Mouse (Mus musculus): ENCODE measurements around the gene Tm4sf20. TPM values are rescaled to one million over a fixed set of nuclear protein-coding genes. Genes with fewer than 3 reads are reported as not detected.

Tm4sf20 gene
- not detected in 2 replicates for polyA plus RNA-seq (2012)

DNA sequence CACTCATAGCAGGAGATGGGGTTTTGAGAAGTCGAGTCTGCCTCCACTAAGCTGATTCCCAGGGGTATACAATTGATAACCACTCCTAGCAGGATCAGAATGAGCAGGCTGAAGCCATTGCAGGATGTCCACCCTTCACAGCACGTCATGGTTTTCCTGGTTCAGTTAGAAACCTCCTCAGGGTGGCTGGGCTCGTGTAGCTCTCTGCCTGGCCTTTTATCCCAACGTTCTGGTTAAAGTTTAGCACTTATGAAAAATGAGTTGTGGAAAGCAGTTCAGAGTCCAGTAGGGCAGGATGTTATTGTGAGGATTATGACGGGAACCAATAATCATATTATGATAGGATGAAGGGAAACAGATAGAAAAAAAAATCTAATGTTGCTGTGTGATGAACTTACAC is at the start of gene Tm4sf20:
TSS of gene Tm4sf20 (minus strand) at position 193 of the 400 bp plus-strand sequence.
- no peak for TF ChIP-seq GATA1 (IDR thresholded peaks at IDR 0.05; ENCODE audit: low read length)

DNA sequence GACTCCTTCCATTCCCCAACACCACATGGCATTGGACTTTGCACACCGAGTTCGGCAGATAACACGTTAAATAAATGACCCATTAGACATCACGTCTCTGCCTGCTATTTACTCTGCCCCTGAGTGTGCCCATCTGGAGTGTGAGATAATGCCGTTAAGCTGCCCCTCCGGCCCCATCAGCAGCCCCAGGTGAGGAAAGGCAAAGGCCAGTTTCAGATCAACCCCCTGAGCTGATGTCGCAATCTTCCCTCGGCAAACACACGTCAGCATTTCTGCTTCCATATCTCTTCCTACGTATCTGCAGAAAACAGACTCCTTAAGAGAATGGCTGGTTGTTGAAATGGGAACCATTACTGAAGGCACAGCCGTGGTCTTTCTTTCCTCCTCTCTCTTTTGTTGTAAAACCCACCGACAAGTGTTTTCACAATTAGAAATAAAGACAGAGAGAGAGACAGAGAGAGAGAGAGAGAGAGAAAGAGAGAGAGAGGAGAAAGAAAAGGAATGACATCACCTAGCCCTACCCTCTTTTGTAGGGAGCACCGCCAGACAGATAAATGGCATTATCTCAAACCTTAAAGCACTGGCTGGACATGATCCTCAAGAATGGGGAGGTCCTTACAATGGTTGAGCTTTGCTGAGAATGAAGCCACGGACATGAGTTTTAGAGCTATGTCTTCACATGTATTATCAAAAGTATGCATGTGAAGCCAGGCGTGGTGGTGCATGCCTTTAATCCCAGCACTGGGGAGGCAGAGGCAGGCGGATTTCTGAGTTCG is 47.9 kb upstream of the Tm4sf20 start:
- peak; percentile 89 for TF ChIP-seq GATA1 (IDR thresholded peaks at IDR 0.05; ENCODE audit: low read length)

DNA sequence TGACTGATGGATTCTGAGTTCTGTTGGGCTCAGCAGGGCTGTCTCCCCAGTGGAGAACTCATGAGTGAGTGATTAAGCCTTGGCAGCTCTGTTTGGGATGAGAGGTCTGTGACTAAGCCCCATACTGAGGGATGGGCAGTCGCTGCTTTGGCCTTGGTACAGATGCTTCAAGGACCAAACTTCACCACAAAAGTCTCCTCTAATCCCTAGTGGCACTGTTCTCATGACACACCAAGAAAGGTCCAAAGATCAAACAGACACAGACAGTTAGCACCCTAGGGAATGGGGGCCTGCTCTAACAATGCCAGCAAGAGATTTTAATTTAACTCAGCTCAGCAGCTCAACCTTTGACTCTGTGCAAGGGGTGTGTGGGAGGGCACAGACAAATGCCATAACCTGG is 43.5 kb upstream of the Tm4sf20 start:
- no peak for TF ChIP-seq GATA1 (IDR thresholded peaks at IDR 0.05; ENCODE audit: low read length)

DNA sequence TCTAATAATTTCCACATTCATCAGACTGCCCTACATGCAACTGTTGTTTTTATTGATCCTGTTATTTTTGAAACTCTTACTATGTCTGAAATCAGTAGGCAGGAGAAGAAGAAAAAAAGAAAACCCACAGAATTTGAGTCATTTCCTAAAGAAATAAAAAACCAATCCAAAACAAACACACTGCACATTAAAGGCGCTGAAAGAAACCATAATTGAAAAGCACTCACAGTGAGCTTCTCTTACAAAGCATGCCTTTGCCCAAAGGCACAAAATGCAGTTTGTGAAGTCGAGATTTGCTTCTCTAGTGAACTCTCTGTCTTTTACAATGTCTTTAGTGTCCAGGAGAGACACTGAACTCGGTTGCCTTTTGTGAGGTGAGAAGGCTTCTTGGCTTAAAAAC is 40.3 kb upstream of the Tm4sf20 start:
- TF ChIP-seq GATA1 (IDR thresholded peaks at IDR 0.05; ENCODE audit: low read length), result no peak

- no peak for TF ChIP-seq GATA1 (IDR thresholded peaks at IDR 0.05; ENCODE audit: low read length)
These were observed 38.9 kb upstream of the Tm4sf20 start for GRCm38 (mm10) chr1:82807206-82807605.

- no peak for TF ChIP-seq GATA1 (IDR thresholded peaks at IDR 0.05; ENCODE audit: low read length)
These were observed 38.1 kb upstream of the Tm4sf20 start for GRCm38 (mm10) chr1:82806391-82806790.

DNA sequence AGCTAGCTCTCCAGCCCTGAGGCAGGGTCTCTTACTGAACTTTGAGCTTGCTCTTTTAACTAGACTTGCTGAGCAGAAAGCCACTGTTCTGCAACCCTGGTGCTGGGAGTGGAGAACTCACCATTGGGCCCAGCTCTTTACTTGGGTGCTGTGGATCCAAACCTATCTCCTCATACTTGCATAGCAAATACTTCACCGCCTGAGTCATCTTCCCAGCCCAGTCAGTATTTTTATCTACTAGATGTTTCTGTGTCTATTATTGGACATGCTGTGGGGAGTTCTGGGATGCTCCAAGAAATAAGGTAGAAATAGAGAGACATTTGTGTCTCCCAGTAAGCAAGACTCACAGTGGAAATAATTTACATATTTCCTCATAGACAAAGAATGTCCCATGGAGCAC is 35.8 kb upstream of the Tm4sf20 start:
- TF ChIP-seq GATA1 (IDR thresholded peaks at IDR 0.05; ENCODE audit: low read length), result no peak

GRCm38 (mm10) chr1:82803608-82804007 is 35.3 kb upstream of the Tm4sf20 start:
- TF ChIP-seq GATA1 (IDR thresholded peaks at IDR 0.05; ENCODE audit: low read length), result no peak

- no peak for TF ChIP-seq GATA1 (IDR thresholded peaks at IDR 0.05; ENCODE audit: low read length)
These were observed 33.0 kb upstream of the Tm4sf20 start for GRCm38 (mm10) chr1:82801105-82801783.

DNA sequence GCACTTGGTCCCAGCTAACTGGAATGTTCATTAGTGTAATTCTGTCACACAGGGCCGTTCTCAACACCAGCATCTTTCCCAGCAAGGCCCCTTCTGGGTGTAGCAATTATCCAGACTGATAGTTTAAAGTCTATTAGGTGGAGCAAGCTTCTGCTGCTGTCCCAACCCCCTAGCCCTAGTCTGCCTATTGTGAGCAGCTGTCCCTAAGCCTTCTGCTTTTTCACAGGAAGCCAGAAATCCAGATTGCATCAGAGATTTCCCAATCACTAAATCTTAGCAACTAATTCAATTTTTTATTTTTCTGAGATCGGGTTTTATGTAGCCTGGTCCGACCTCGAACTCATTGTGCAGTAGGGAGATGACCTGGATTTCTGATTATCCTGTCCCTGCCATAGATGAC is 30.7 kb upstream of the Tm4sf20 start:
- no peak for TF ChIP-seq GATA1 (IDR thresholded peaks at IDR 0.05; ENCODE audit: low read length)

- no peak for TF ChIP-seq GATA1 (IDR thresholded peaks at IDR 0.05; ENCODE audit: low read length)
These were observed 30.0 kb upstream of the Tm4sf20 start for GRCm38 (mm10) chr1:82798304-82798703.

DNA sequence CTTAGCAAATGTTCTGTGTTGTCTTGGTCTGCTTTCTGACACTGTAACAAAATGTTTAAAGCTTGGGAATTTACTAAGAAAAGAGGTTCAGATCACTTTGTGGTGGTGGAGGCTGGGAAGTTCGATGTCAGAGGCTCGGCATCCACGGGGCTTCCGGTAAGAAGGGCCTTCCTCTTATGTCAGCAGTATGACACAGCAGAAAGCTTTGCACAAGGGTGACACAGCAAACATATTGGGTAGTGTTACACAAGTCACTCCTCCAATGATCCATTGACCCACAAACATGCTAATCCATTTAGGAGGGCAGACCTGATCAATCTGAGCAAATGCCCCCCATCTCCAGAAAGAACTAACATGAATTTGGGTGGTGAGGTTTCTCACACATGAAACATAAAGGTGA is 28.8 kb upstream of the Tm4sf20 start:
- TF ChIP-seq GATA1 (IDR thresholded peaks at IDR 0.05; ENCODE audit: low read length), result no peak

DNA sequence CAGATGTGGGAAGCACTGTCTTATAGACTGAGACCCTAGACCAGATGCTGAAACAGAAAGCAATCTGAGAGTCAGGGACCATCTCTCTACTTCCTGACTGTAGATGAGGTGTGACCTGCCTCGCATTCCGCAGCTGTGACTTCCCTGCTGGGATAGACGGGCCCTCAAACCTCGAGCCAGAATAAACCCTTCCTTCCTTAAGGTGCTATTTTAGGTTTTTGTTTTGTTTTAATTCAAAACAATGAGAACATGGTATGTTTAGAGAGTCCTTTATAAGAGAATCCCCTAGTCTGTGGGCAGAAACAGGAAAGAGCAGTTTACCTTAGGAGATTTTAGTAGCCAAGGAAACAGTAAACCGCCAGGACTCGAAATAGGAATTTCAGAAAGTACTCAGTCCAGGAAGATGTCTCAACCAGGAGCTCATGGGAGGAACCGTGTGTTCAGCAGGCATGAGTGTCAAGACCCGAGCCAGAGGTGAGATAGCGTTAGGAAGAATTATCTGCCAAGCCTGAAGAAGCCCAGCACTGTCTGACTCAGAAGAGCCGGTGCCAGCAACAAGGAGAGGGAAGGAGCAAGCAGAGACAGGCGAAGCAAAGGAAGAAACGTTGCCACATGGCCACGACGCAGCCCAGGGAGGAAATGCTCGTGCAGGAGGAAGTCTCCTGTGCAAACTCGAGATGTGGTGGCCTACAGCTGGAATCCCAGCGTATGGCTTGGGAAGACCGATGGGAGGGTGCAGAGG is 27.6 kb upstream of the Tm4sf20 start:
- no peak for TF ChIP-seq GATA1 (IDR thresholded peaks at IDR 0.05; ENCODE audit: low read length)

- TF ChIP-seq GATA1 (IDR thresholded peaks at IDR 0.05; ENCODE audit: low read length), result no peak
These were observed 26.9 kb upstream of the Tm4sf20 start for GRCm38 (mm10) chr1:82795211-82795610.

DNA sequence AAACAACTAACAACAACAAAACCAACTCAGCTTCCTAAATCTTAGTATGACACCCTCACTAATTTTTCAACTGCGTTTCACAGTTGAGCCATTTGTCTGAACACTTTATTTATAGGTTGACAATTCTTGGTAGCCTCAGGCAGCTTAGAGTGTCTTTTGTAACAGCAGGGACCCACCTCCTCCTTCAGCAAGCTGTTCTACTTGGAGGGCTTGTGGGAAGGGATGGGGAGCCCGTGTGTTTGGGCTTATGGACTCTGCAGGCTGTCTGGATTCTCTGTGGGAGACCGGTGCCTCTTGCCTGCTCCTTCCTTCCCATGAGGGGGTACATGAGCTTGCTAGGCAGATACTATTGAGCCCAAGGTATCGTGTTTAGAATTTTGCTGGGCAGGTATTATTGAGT is 25.7 kb upstream of the Tm4sf20 start:
- no peak for TF ChIP-seq GATA1 (IDR thresholded peaks at IDR 0.05; ENCODE audit: low read length)

GRCm38 (mm10) chr1:82793110-82793509 is 24.8 kb upstream of the Tm4sf20 start:
- no peak for TF ChIP-seq GATA1 (IDR thresholded peaks at IDR 0.05; ENCODE audit: low read length)
